Mouse (Mus musculus): ENCODE measurements around the gene Hsbp1. TPM values are rescaled to one million over a fixed set of nuclear protein-coding genes. Genes with fewer than 3 reads are reported as not detected.
A peak's percentile ranks its signal among the peaks of the same experiment; 100 is the strongest.
"Not testable (repeated sequence)": the region's sequence is repeated elsewhere in the genome, so short reads cannot be mapped to it uniquely, and the experiment has no call there.

The Hsbp1 gene
- polyA plus RNA-seq, 1 experiment from 2014 or later: 276 TPM

DNA sequence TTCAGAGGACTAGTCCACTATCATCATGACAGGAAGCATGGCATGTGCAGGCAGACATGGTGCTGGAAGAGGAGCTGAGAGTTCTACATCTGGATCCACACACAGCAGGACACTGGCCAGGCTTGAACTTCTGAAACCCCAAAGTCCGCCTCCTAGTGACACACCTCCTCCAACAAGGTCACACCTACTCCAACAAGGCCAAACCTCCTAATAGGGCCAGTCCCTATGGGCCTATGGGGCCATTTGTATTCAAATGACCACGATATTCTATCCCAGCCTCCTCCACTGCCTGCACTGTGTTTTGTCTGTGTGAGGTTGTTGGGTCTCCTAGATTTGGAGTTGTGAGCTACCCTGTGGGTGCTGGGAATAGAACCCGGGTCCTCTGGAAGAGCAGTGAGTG is 682 bp upstream of the Hsbp1 start:
- peaks cover 6% of the 10 kb centered on the region; the same call in 1 of the 2 replicates for H3K9me3 ChIP-seq (replicated peaks; ENCODE audit: control insufficient read depth, low read length)
- H3K27me3 ChIP-seq (ENCODE audit: control insufficient read depth, insufficient read depth, low read length): no peaks in the 10 kb centered on the region; the same call in 1 of the 2 replicates
- H3K36me3 ChIP-seq (ENCODE audit: control insufficient read depth, insufficient read depth, low read length): peaks cover 12% of the 10 kb centered on the region
- WGBS (ENCODE audit: insufficient replicate concordance): 79% methylated on average over 3 of the region's 3 CpGs
- H3K27ac ChIP-seq (ENCODE audit: low read depth, low read length): no peak overlapping the region
- H3K4me2 ChIP-seq: peak overlapping the region; percentile 84; the same call in 1 of the 2 replicates
- no peak for ATAC-seq (replicated peaks; ENCODE audit: insufficient number of reproducible peaks, low FRiP score, low TSS enrichment)
- peaks cover 5% of the 10 kb centered on the region for H3K4me1 ChIP-seq (ENCODE audit: control insufficient read depth, insufficient read depth, low read length)
- H3K4me3 ChIP-seq (ENCODE audit: low read depth, low read length): 0 out of 2 replicates have a peak overlapping the region, but pooled peaks have one; percentile 92
- no peak overlapping the region for H3K9ac ChIP-seq (ENCODE audit: low read depth, low read length)

DNA sequence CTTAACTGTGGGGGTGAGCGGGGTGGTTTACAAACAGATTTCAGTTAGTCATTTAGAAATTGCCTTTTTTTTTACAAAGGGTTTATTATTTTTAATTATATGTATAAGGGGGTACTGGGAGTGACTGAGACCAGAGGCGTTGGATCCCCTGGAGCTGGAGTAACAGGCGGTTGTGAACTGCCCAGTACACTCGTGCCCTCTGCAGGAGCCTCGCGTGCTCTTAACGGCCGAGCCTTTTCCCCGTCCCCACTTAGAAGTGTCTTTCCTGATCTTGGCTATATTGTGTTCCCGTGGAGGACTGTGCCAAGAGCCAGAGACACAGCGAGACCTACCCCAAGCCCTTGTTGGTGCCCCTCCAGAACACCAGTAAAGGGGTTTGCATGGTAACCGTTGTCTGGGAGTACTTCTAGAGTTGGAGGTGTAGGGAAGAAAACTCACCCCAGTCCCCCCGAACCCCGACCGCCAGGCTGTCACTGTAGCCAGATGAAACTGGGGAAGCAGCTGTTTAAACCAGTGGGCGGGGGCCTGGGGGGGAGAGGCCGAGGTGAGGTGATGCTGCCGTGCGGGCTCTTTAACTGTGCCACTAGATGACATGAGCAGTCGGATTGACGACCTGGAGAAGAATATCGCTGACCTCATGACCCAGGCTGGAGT is 868 bp downstream of the Hsbp1 start:
- WGBS (ENCODE audit: insufficient replicate concordance): 44% methylated on average over 22 of the region's 22 CpGs
- H3K27ac ChIP-seq (ENCODE audit: low read depth, low read length): no peak overlapping the region
- peak overlapping the region; percentile 92 for H3K4me3 ChIP-seq (ENCODE audit: low read depth, low read length)
- H3K27me3 ChIP-seq (ENCODE audit: control insufficient read depth, insufficient read depth, low read length): no peaks in the 10 kb centered on the region
- peak overlapping the region; percentile 97 for H3K9ac ChIP-seq (ENCODE audit: low read depth, low read length)
- peaks cover 5% of the 10 kb centered on the region for H3K4me1 ChIP-seq (ENCODE audit: control insufficient read depth, insufficient read depth, low read length)
- H3K36me3 ChIP-seq (ENCODE audit: control insufficient read depth, insufficient read depth, low read length): peaks cover 21% of the 10 kb centered on the region
- H3K9me3 ChIP-seq (replicated peaks; ENCODE audit: control insufficient read depth, low read length): peaks cover 6% of the 10 kb centered on the region; the same call in 1 of the 2 replicates
- H3K4me2 ChIP-seq: peak overlapping the region; percentile 84
- ATAC-seq (replicated peaks; ENCODE audit: insufficient number of reproducible peaks, low FRiP score, low TSS enrichment): no peak

GRCm38 (mm10) chr8:119345683-119346075 is 1.4 kb downstream of the Hsbp1 start:
- peak overlapping the region; percentile 92 for H3K4me3 ChIP-seq (ENCODE audit: low read depth, low read length)
- WGBS (ENCODE audit: insufficient replicate concordance): 73% methylated on average over 15 of the region's 15 CpGs

DNA sequence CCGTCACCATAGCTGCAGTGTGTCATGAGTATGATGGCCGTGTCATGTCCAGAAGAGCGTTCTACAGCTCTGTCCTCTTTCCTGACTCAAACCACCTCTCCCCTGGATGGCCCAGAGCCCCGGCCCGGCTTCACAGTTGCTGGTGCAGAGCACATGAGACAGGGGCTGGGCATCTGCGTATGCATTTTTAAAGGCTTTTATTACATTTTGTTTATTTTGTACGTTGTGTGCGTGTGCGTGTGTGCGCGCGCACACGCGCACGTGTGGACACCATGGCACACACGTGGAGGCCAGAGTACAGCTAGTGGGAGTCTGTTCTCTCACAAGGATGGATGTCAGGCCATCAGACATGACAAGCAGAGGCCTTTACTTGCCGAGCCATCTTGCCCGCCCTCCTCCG is 7.4 kb downstream of the Hsbp1 start:
- H3K4me1 ChIP-seq (ENCODE audit: control insufficient read depth, insufficient read depth, low read length): 0 out of 2 replicates have a peak, but pooled peaks cover 3% of the 10 kb centered on the region
- H3K36me3 ChIP-seq (ENCODE audit: control insufficient read depth, insufficient read depth, low read length): peaks cover 20% of the 10 kb centered on the region
- H3K4me2 ChIP-seq: no peak overlapping the region
- no peak overlapping the region for H3K27ac ChIP-seq (ENCODE audit: low read depth, low read length)
- no peak overlapping the region for H3K9ac ChIP-seq (ENCODE audit: low read depth, low read length)
- no peaks in the 10 kb centered on the region for H3K27me3 ChIP-seq (ENCODE audit: control insufficient read depth, insufficient read depth, low read length)
- WGBS (ENCODE audit: insufficient replicate concordance): 88% methylated on average over 19 of the region's 19 CpGs
- no peaks in the 10 kb centered on the region for H3K9me3 ChIP-seq (replicated peaks; ENCODE audit: control insufficient read depth, low read length)
- no peak for ATAC-seq (replicated peaks; ENCODE audit: insufficient number of reproducible peaks, low FRiP score, low TSS enrichment)
- H3K4me3 ChIP-seq (ENCODE audit: low read depth, low read length): no peak overlapping the region

More at GRCm38 (mm10) chr8:119345683-119346075, 1.4 kb downstream of the Hsbp1 start:
- no peaks in the 10 kb centered on the region for H3K27me3 ChIP-seq (ENCODE audit: control insufficient read depth, insufficient read depth, low read length)
- ATAC-seq (replicated peaks; ENCODE audit: insufficient number of reproducible peaks, low FRiP score, low TSS enrichment): no peak
- H3K4me2 ChIP-seq: peak overlapping the region; percentile 84
- peaks cover 21% of the 10 kb centered on the region for H3K36me3 ChIP-seq (ENCODE audit: control insufficient read depth, insufficient read depth, low read length)
- no peak overlapping the region for H3K27ac ChIP-seq (ENCODE audit: low read depth, low read length)
- H3K9ac ChIP-seq (ENCODE audit: low read depth, low read length): no peak overlapping the region
- H3K4me1 ChIP-seq (ENCODE audit: control insufficient read depth, insufficient read depth, low read length): peaks cover 5% of the 10 kb centered on the region
- peaks cover 6% of the 10 kb centered on the region; the same call in 1 of the 2 replicates for H3K9me3 ChIP-seq (replicated peaks; ENCODE audit: control insufficient read depth, low read length)

DNA sequence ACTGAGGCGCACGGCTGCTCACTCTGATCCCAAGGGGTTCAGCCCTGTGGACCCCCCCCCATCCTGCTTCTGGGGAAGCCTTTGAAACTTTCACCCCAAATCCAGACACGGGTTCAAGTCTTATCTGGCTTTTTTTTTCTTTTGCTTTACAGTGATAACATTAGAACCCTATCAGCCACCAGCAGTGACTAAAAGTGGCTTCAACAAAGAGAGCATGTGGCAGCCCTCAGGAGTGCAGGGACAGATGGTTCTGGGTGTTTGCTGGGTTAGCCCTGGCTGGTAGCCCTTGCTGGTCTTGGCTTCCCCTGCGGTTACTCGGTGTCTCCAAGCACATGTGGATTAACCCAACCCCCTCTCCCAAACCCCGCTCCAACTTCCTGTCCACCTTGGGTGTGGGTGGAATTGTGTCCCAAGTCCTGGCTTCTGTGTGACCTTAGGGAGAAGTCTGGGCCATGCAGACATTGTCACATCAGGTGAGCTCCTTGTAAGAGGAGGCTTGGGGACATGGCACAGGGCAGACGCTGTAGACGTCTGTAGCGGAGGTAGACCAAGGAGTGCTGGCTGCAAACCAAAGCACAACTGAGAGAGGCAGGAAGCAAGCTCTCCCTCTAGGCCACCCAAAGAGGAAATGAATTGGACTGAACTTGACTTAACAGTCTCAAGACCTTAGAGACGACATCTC is 8.8 kb downstream of the Hsbp1 start:
- no peak overlapping the region for H3K4me3 ChIP-seq (ENCODE audit: low read depth, low read length)
- 71% methylated on average over 10 of the region's 10 CpGs for WGBS (ENCODE audit: insufficient replicate concordance)
- peaks cover 12% of the 10 kb centered on the region for H3K36me3 ChIP-seq (ENCODE audit: control insufficient read depth, insufficient read depth, low read length)
- H3K27ac ChIP-seq (ENCODE audit: low read depth, low read length): no peak overlapping the region
- H3K9me3 ChIP-seq (replicated peaks; ENCODE audit: control insufficient read depth, low read length): no peaks in the 10 kb centered on the region
- H3K9ac ChIP-seq (ENCODE audit: low read depth, low read length): no peak overlapping the region
- no peak overlapping the region for H3K4me2 ChIP-seq
- no peaks in the 10 kb centered on the region for H3K27me3 ChIP-seq (ENCODE audit: control insufficient read depth, insufficient read depth, low read length)
- no peak for ATAC-seq (replicated peaks; ENCODE audit: insufficient number of reproducible peaks, low FRiP score, low TSS enrichment)
- 0 out of 2 replicates have a peak, but pooled peaks cover 3% of the 10 kb centered on the region for H3K4me1 ChIP-seq (ENCODE audit: control insufficient read depth, insufficient read depth, low read length)

DNA sequence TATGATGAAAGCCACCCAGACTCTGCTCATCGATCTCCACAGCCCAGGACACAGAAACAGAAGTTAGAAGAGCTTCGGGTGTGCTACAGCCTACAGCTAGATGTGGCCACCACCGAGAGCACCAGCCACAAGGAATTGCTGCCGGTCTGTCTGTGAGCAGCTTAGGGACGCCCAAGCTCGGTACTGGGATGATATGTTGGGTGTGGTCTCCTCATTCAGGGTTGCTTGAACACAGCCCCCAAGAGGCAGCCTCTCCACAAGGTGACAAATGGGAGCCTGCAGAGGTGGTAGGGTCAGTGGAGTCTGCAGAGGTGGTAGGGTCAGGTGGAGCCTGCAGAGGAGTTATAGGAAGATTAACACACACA is 9.4 kb downstream of the Hsbp1 start:
- 80% methylated on average over 6 of the region's 6 CpGs for WGBS (ENCODE audit: insufficient replicate concordance)
- Histone ChIP-seq H3K4me1 (ENCODE audit: control insufficient read depth, insufficient read depth, low read length) (0 out of 2 replicates have a peak, but pooled peaks cover 3% of the 10 kb centered on the region), H3K27ac (ENCODE audit: low read depth, low read length) (no peak overlapping the region), H3K4me2 (no peak overlapping the region), H3K9ac (ENCODE audit: low read depth, low read length) (no peak overlapping the region), H3K4me3 (ENCODE audit: low read depth, low read length) (no peak overlapping the region), H3K36me3 (ENCODE audit: control insufficient read depth, insufficient read depth, low read length) (peaks cover 9% of the 10 kb centered on the region; the same call in 1 of the 2 replicates), H3K9me3 (replicated peaks; ENCODE audit: control insufficient read depth, low read length) (no peaks in the 10 kb centered on the region), H3K27me3 (ENCODE audit: control insufficient read depth, insufficient read depth, low read length) (no peaks in the 10 kb centered on the region)
- ATAC-seq (replicated peaks; ENCODE audit: insufficient number of reproducible peaks, low FRiP score, low TSS enrichment): no peak

DNA sequence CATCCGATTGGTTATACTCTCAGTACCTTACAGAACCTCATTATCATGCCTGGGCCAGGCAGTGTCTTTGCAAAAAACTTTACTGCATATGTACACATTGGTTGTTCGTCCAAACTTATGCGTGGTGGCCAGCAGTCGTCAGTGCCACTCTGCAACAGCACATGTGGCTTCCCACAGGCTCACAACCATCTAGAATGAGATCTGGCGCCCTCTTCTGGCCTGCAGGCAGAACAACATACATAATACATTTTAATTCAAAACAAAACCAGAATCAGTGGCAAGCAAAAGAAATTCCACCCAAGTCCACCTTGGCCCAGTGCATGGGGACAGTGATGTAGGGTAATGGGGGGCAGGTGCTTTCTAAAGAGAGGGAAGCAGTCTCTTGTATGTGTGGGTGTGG is 12.3 kb downstream of the Hsbp1 start:
- H3K4me2 ChIP-seq; H3K4me1 ChIP-seq (ENCODE audit: control insufficient read depth, insufficient read depth, low read length): not testable (repeated sequence)
- 52% methylated on average over 5 of the region's 5 CpGs for WGBS (ENCODE audit: insufficient replicate concordance)

GRCm38 (mm10) chr8:119358175-119358574 is 13.9 kb downstream of the Hsbp1 start:
- Histone ChIP-seq H3K9ac (ENCODE audit: low read depth, low read length) (no peak overlapping the region), H3K27me3 (ENCODE audit: control insufficient read depth, insufficient read depth, low read length) (no peaks in the 10 kb centered on the region), H3K9me3 (replicated peaks; ENCODE audit: control insufficient read depth, low read length) (no peaks in the 10 kb centered on the region), H3K36me3 (ENCODE audit: control insufficient read depth, insufficient read depth, low read length) (no peaks in the 10 kb centered on the region), H3K27ac (ENCODE audit: low read depth, low read length) (no peak overlapping the region), H3K4me3 (ENCODE audit: low read depth, low read length) (no peak overlapping the region), H3K4me1 (ENCODE audit: control insufficient read depth, insufficient read depth, low read length) (0 out of 2 replicates have a peak, but pooled peaks cover 1% of the 10 kb centered on the region), H3K4me2 (no peak overlapping the region)
- whole genome bisulfite sequencing (ENCODE audit: insufficient replicate concordance): 73% methylated on average over 7 of the region's 7 CpGs
- ATAC-seq (replicated peaks; ENCODE audit: insufficient number of reproducible peaks, low FRiP score, low TSS enrichment): no peak

More for the DNA sequence above, 12.3 kb downstream of the Hsbp1 start:
- H3K27me3 ChIP-seq (ENCODE audit: control insufficient read depth, insufficient read depth, low read length); H3K9ac ChIP-seq (ENCODE audit: low read depth, low read length); H3K4me3 ChIP-seq (ENCODE audit: low read depth, low read length); H3K9me3 ChIP-seq (replicated peaks; ENCODE audit: control insufficient read depth, low read length); H3K36me3 ChIP-seq (ENCODE audit: control insufficient read depth, insufficient read depth, low read length); ATAC-seq (replicated peaks; ENCODE audit: insufficient number of reproducible peaks, low FRiP score, low TSS enrichment); H3K27ac ChIP-seq (ENCODE audit: low read depth, low read length): not testable (repeated sequence)

All from heart, embryonic 11.5 days (tissue).